Mouse (Mus musculus) limb, embryonic 14.5 days (tissue): ENCODE measurements around the gene Slamf6. TPM values are rescaled to one million over a fixed set of nuclear protein-coding genes. Genes with fewer than 3 reads are reported as not detected.

Experiments
- ATAC-seq: fragments of 200-750 bp; cut with Nextera tagmentation; 2 replicates; pipeline ENCODE4 v1.8.0; 2017; ENCODE audit warnings: low read depth, moderate number of reproducible peaks, moderate TSS enrichment; ENCODE audit not compliant: low FRiP score
- DNase-seq: peaks from one replicate; pipeline ENCODE4 v3.0.0-alpha.2; 2015; ENCODE audit warnings: low spot score
- H3K27ac ChIP-seq: fragments of 300-500 bp; sonication (generic); replicated peaks from 2 replicates; pipeline ENCODE4 v1.5.1; 2014; ENCODE audit warnings: low read depth, mild to moderate bottlenecking, low read length, moderate library complexity, mixed read lengths
- H3K27me3 ChIP-seq: fragments of 300-500 bp; sonication (generic); 2 replicates; pipeline ENCODE4 v1.6.1; 2014; ENCODE audit warnings: low read length, mixed read lengths; ENCODE audit not compliant: control insufficient read depth, insufficient read depth
- H3K36me3 ChIP-seq: fragments of 300-500 bp; sonication (generic); 2 replicates; pipeline ENCODE4 v1.6.1; 2014; ENCODE audit warnings: mild to moderate bottlenecking, low read length, moderate library complexity, mixed read lengths; ENCODE audit not compliant: control insufficient read depth, insufficient read depth
- H3K4me1 ChIP-seq: fragments of 300-500 bp; sonication (generic); 2 replicates; pipeline ENCODE4 v1.6.1; 2014; ENCODE audit warnings: antibody characterized with exemption, low read length, mixed read lengths; ENCODE audit not compliant: control insufficient read depth, insufficient read depth
- H3K4me2 ChIP-seq: fragments of 300-500 bp; sonication (generic); replicated peaks from 2 replicates; pipeline ENCODE4 v1.6.1; 2014; ENCODE audit warnings: low read depth, mild to moderate bottlenecking, low read length, moderate library complexity; ENCODE audit not compliant: severe bottlenecking
- H3K4me3 ChIP-seq: fragments of 300-500 bp; sonication (generic); replicated peaks from 2 replicates; pipeline ENCODE4 v1.5.1; 2014; ENCODE audit warnings: low read length
- H3K9ac ChIP-seq: fragments of 300-500 bp; sonication (generic); 2 replicates; pipeline ENCODE4 v1.6.1; 2014; ENCODE audit warnings: mild to moderate bottlenecking, low read depth, low read length, moderate library complexity; ENCODE audit not compliant: severe bottlenecking
- H3K9me3 ChIP-seq: fragments of 300-500 bp; sonication (generic); 2 replicates; pipeline ENCODE4 v1.6.1; 2016; ENCODE audit warnings: low read length; ENCODE audit not compliant: control insufficient read depth
- POLR2A ChIP-seq: fragments of 200-500 bp; IDR thresholded peaks from 2 replicates; pipeline ENCODE4 v1.8.0; 2012; ENCODE audit warnings: inconsistent platforms, mild to moderate bottlenecking, moderate library complexity, borderline replicate concordance; ENCODE audit not compliant: insufficient read depth, insufficient read length; ENCODE audit errors: extremely low read depth
- WGBS: fragments of 180-500 bp; shearing (Covaris S2); extraction: QIAGEN DNeasy Blood & Tissue Kit; methylation state at CpG from one replicate; pipeline ENCODE4 v1.1.7; 2014; 5-methylcytosine and 5-hydroxymethylcytosine counted together
- polyA plus RNA-seq, 2 experiments: library from polyadenylated mRNA; depleted of rRNA in 1 of 2; stranded (reverse) in 1 of 2; unstranded in 1 of 2; fragments of >200 nt; fragmentation: Nextera tagmentation in 1 of 2; extraction: Ambion mirVana in 1 of 2; gene quantifications; 2 replicates each; pipeline versions ENCODE4 v1.2.1 to v1.2.3; 2012 to 2014

The Slamf6 gene
- polyA plus RNA-seq, 2 experiments = 0.11 to 0.32 TPM

GRCm38 (mm10) chr1:171960726-171961125, 43.4 kb downstream of the Slamf6 start:
- DNase-seq = no peak
- no peak overlapping the region for H3K9ac ChIP-seq
- no peaks in the 10 kb centered on the region for H3K27me3 ChIP-seq
- H3K36me3 ChIP-seq = no peaks in the 10 kb centered on the region
- WGBS = 90% methylated on average over 5 of the region's 5 CpGs
- H3K4me3 ChIP-seq = no peak overlapping the region
- no peak overlapping the region for H3K27ac ChIP-seq
- no peak overlapping the region for H3K4me2 ChIP-seq
- TF ChIP-seq POLR2A = no peak
- ATAC-seq = no peak
- no peaks in the 10 kb centered on the region for H3K9me3 ChIP-seq
- H3K4me1 ChIP-seq = no peaks in the 10 kb centered on the region

DNA sequence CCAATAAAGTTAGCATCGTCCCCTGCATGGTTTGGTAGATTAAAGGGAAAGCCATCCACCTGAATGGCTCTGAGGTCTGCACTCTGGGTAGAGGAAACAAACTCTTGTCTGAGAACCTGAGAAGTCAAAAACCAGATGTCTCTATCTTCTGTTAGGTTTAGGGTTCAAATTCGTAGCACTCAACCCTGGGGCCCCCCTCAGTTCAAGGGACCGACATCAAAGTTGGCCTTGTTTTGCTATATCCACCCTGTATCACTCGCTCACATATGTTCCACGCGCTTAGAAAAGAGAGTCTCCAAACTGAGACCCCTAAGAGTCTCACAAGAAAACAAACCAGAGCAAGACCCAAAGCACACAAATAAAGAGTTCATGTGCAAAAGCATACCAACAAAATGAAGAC, 44.4 kb downstream of the Slamf6 start:
- no peak overlapping the region for H3K9ac ChIP-seq
- 65% methylated on average over 6 of the region's 6 CpGs for WGBS
- no peaks in the 10 kb centered on the region for H3K27me3 ChIP-seq
- ATAC-seq (no peak), DNase-seq (no peak)
- no peaks in the 10 kb centered on the region for H3K4me1 ChIP-seq
- no peak for TF ChIP-seq POLR2A
- no peak overlapping the region for H3K4me3 ChIP-seq
- no peak overlapping the region for H3K4me2 ChIP-seq
- no peaks in the 10 kb centered on the region for H3K9me3 ChIP-seq
- no peak overlapping the region for H3K27ac ChIP-seq
- H3K36me3 ChIP-seq = no peaks in the 10 kb centered on the region

DNA sequence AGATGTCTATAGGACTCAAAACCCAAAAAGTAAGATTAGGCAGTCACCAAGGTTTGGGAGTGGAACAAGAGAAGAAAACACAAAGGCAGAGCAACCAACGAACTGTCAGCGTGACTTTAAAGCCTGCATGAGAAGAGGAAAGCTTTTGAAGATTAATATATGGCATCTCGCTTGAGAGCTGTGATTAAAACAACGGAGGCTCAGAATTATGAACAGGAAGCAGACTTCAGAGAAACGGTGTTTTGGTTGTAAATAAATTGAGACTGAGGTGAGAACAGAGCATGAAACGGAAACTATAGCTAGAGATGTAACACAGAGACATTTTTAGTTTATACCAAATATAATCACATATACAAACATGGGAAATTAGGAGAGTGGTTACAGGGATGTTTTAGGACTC, 46.3 kb downstream of the Slamf6 start:
- DNase-seq = no peak
- ATAC-seq = no peak
- Histone ChIP-seq H3K27me3 (no peaks in the 10 kb centered on the region), H3K36me3 (no peaks in the 10 kb centered on the region), H3K4me2 (no peak overlapping the region), H3K27ac (no peak overlapping the region), H3K4me1 (no peaks in the 10 kb centered on the region), H3K9me3 (no peaks in the 10 kb centered on the region), H3K4me3 (no peak overlapping the region), H3K9ac (no peak overlapping the region)
- 58% methylated on average over 6 of the region's 6 CpGs for WGBS
- no peak for TF ChIP-seq POLR2A

GRCm38 (mm10) chr1:171966054-171966790, 48.9 kb downstream of the Slamf6 start:
- H3K9me3 ChIP-seq = no peaks in the 10 kb centered on the region
- ATAC-seq (no peak), DNase-seq (no peak)
- WGBS = 76% methylated on average over 6 of the region's 6 CpGs
- no peak overlapping the region for H3K9ac ChIP-seq
- H3K36me3 ChIP-seq = no peaks in the 10 kb centered on the region
- H3K27ac ChIP-seq = no peak overlapping the region
- no peaks in the 10 kb centered on the region for H3K27me3 ChIP-seq
- TF ChIP-seq POLR2A = no peak
- H3K4me3 ChIP-seq = no peak overlapping the region
- no peaks in the 10 kb centered on the region for H3K4me1 ChIP-seq
- no peak overlapping the region for H3K4me2 ChIP-seq

GRCm38 (mm10) chr1:171969221-171969620, 51.9 kb downstream of the Slamf6 start:
- ATAC-seq (no peak), DNase-seq (no peak)
- TF ChIP-seq POLR2A = no peak
- no peaks in the 10 kb centered on the region for H3K9me3 ChIP-seq
- H3K4me1 ChIP-seq = no peaks in the 10 kb centered on the region
- no peaks in the 10 kb centered on the region for H3K36me3 ChIP-seq
- H3K27ac ChIP-seq = no peak overlapping the region
- no peaks in the 10 kb centered on the region for H3K27me3 ChIP-seq
- WGBS = 85% methylated on average over 6 of the region's 6 CpGs
- no peak overlapping the region for H3K4me2 ChIP-seq
- H3K9ac ChIP-seq = no peak overlapping the region
- no peak overlapping the region for H3K4me3 ChIP-seq
